Mouse (Mus musculus) hindbrain, embryonic 15.5 days (tissue): ENCODE data around the gene Vangl2. TPM values are rescaled to one million over a fixed set of nuclear protein-coding genes. Genes with fewer than 3 reads are reported as not detected.
A peak's percentile ranks its signal among the peaks of the same experiment; 100 is the strongest.

ENCODE experiments used
- ATAC-seq: fragments of 200-750 bp; cut with Nextera tagmentation; 2 replicates; pipeline ENCODE4 v1.8.0; 2017; ENCODE audit warnings: low read depth, moderate number of reproducible peaks, moderate TSS enrichment; ENCODE audit not compliant: low FRiP score
- H3K27ac ChIP-seq: fragments of 300-500 bp; sonication (generic); replicated peaks from 2 replicates; pipeline ENCODE4 v1.5.1; 2015; ENCODE audit warnings: mild to moderate bottlenecking, inconsistent platforms
- H3K27me3 ChIP-seq: fragments of 300-500 bp; sonication (generic); 2 replicates; pipeline ENCODE4 v1.6.1; 2015; ENCODE audit warnings: control low read depth, inconsistent platforms
- H3K36me3 ChIP-seq: fragments of 300-500 bp; sonication (generic); 2 replicates; pipeline ENCODE4 v1.6.1; 2015; ENCODE audit warnings: control low read depth, inconsistent platforms
- H3K4me1 ChIP-seq: fragments of 300-500 bp; sonication (generic); replicated peaks from 2 replicates; pipeline ENCODE4 v1.6.1; 2015; ENCODE audit warnings: control low read depth, inconsistent platforms
- H3K4me2 ChIP-seq: fragments of 300-500 bp; sonication (generic); 2 replicates; pipeline ENCODE4 v1.6.1; 2015; ENCODE audit warnings: moderate library complexity, mild to moderate bottlenecking, inconsistent platforms
- H3K4me3 ChIP-seq: fragments of 300-500 bp; sonication (generic); 2 replicates; pipeline ENCODE4 v1.5.1; 2015; ENCODE audit warnings: mild to moderate bottlenecking, inconsistent platforms
- H3K9ac ChIP-seq: fragments of 300-500 bp; sonication (generic); 2 replicates; pipeline ENCODE4 v1.6.1; 2015; ENCODE audit warnings: inconsistent platforms
- H3K9me3 ChIP-seq: fragments of 300-500 bp; sonication (generic); 2 replicates; pipeline ENCODE4 v1.6.1; 2016; ENCODE audit warnings: control low read depth, inconsistent platforms
- WGBS: fragments of 180-500 bp; shearing (Covaris S2); methylation state at CpG from one replicate; pipeline ENCODE4 v1.1.7; 2015; 5-methylcytosine and 5-hydroxymethylcytosine counted together
- polyA plus RNA-seq: library from polyadenylated mRNA; unstranded; fragments of >200 nt; fragmentation: Nextera tagmentation; extraction: Ambion mirVana; gene quantifications from 2 replicates; pipeline ENCODE4 v1.2.1, GENCODE M21; 2015

The Vangl2 gene
- polyA plus RNA-seq, 1 experiment from 2014 or later: 48.9 TPM

DNA sequence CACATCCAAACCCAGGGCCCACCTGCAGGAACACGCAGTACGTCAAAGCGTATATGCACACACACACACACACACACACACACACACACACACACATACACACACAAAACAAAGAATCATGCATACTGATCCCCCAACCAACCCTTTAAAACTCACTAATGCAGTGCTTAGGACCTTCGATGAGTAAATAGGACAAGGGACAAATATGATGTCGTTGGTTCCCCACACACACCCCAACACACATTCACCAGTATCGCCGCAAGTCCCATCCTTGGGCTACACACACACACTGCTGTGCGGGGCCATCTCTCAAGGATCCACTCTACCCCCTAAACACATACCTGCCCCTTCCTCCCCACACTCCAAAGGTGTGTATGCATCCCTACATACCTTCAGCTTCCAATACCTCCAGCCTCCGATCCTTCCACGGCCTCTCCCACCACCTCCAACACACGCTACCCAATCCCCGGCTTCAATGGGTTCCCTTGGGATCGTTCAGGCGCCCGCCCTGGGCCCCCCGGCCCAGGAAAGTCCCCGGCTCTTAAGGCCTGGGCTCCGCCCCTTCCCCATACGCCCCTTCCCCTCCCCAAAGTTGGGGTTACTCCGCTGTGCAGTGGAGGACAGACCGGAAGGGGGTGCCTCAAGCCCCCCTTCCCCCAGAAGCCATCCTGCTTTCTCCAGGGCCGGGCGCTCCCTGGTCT is 1.9 kb downstream of the Vangl2 start:
- no peaks in the 10 kb centered on the region for H3K27me3 ChIP-seq
- under 1% methylated on average over 23 of the region's 23 CpGs for WGBS
- peak overlapping the region; percentile 95 for H3K4me3 ChIP-seq
- H3K36me3 ChIP-seq: no peaks in the 10 kb centered on the region
- H3K9me3 ChIP-seq: no peaks in the 10 kb centered on the region
- peaks cover 60% of the 10 kb centered on the region for H3K4me1 ChIP-seq
- peak; percentile 75 for ATAC-seq
- peak overlapping the region; percentile 95 for H3K9ac ChIP-seq
- H3K4me2 ChIP-seq: peak overlapping the region; percentile 94
- peak overlapping the region; percentile 98 for H3K27ac ChIP-seq

DNA sequence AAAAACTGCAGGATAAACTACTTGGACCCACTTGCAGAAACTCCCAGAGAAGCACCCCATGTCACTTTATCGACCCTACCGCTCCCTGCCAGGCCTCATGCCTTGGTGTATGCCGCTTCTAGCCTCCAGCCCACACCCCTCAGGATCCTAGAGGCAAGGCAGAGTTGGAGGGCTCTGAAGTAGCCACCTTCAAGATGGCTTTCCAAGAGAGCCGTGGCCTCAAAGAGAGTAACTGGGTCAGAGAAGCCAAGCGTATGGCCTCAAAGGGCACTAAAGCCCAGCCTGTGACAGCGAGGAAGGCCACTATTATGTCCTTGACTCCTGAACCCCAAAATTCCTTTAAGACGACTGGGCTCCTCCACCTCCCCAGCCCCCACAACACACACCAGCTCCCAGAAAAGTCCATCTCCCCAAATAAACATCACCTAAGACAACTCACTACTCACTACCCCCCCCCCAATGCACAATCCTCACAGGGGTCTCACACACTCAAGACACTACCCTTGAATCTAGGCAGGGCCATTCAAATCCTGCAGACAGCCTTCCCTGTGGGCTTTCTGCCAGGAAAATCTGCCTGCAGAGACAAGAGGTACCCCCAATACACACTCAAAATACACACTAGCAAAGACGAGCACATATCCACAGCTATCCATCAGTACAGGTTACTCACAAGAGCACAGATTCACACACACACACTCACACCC is 2.9 kb downstream of the Vangl2 start:
- peaks cover 64% of the 10 kb centered on the region for H3K4me1 ChIP-seq
- no peak for ATAC-seq
- WGBS: 8% methylated on average over 8 of the region's 8 CpGs

DNA sequence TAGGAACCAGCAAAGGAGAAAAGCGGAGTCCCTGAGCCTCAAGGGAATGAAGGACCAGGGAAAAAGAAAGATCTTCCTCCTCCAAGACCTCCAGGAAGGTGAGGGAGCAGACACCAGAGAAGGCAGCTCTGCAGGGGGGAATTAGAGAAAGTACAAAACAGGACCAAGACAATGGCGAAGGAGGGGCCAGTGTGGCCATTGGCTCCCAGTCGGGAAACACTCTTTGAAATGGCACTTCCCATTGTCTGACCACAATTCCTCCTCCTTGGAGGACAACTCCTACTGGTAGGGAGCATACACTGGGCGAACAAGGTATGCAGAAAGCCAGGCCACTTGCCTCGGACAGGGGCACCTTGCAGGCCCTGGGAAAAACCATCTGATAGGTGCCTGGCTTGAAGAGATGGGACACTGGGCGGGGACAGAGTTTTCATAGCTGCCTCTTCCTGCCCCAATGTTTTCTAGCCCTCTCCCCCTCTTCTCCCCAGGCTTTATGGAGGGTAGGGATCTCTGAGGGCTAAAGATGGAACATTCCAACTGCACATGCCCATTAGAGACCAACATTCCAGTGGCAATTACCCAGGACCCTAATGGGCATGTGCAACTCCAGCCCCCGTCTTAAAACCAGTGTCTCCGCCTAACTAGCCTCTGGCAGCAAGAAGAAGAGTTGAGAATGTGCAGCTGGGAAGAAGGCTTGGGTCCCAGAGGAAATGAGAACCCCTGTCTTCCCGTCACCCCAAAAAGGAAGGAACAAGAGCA is 3.9 kb downstream of the Vangl2 start:
- 13% methylated on average over 9 of the region's 9 CpGs for WGBS
- H3K4me1 ChIP-seq: peaks cover 74% of the 10 kb centered on the region
- no peaks in the 10 kb centered on the region for H3K36me3 ChIP-seq
- no peaks in the 10 kb centered on the region for H3K9me3 ChIP-seq
- peak overlapping the region; percentile 95 for H3K4me3 ChIP-seq
- ATAC-seq: no peak
- no peaks in the 10 kb centered on the region for H3K27me3 ChIP-seq
- peak overlapping the region; percentile 94 for H3K4me2 ChIP-seq
- H3K27ac ChIP-seq: peak overlapping the region; percentile 98
- H3K9ac ChIP-seq: peak overlapping the region; percentile 95

More for the DNA sequence above, 2.9 kb downstream of the Vangl2 start:
- H3K9me3 ChIP-seq: no peaks in the 10 kb centered on the region
- peak overlapping the region; percentile 94 for H3K4me2 ChIP-seq
- peak overlapping the region; percentile 95 for H3K4me3 ChIP-seq
- no peaks in the 10 kb centered on the region for H3K36me3 ChIP-seq
- no peaks in the 10 kb centered on the region for H3K27me3 ChIP-seq
- H3K9ac ChIP-seq: peak overlapping the region; percentile 95
- peak overlapping the region; percentile 98 for H3K27ac ChIP-seq

DNA sequence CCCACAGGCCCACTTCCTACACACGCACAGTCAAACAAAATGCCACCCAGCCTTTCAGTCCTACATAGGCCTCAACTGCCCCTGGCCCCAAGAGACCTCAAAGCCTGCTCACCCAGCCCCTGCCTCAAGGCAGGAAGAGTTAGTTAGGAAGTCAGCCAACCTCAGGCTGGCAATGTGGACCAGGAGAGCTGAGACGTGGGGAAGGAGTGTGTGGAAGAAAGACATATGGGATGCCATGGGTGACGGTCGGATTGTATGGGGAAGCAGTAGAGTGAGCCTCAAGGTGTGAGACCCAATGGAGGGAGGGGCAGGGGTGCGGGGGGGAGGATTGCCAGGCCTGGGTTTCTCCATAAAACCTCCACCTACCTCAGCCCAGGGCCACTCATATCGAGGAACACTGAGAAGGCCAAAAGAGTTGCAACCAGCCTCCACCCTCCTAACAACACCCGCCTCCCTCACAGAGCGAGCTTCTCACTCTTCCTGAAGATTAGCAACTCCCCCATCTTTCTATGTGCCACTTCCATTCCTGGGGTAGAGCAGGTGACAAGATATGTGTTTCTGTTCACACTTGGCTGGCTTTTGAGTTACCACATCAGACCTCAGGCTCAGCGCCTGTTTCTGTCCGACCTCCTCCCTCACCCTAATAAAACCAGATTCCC is 8.3 kb downstream of the Vangl2 start:
- Histone ChIP-seq H3K9ac (no peak overlapping the region), H3K4me1 (peaks cover 91% of the 10 kb centered on the region), H3K27ac (peak overlapping the region; percentile 25; the same call in 1 of the 2 replicates), H3K4me3 (no peak overlapping the region), H3K4me2 (no peak overlapping the region), H3K9me3 (no peaks in the 10 kb centered on the region), H3K27me3 (no peaks in the 10 kb centered on the region), H3K36me3 (no peaks in the 10 kb centered on the region)
- no peak for ATAC-seq
- WGBS: 58% methylated on average over 10 of the region's 10 CpGs

DNA sequence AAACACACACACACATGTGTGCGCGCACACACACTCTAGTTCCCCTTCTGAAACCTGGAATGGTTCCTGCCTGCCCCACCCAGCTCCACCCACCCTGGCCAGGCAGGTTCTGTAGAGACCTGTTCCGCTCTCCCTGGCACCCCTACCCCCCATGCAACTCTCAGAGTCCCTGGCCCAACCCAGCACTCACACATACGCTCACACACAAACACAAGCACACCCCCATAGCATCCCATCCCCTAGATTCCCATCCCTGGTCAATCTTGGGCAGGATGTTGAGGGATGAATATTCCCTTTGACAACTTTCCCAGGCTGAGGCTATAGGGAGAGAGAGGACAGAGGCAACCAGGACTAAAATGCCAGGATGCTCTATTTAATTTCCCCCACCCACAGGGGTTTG is 8.9 kb downstream of the Vangl2 start:
- H3K27ac ChIP-seq: no peak overlapping the region
- ATAC-seq: no peak
- no peaks in the 10 kb centered on the region for H3K27me3 ChIP-seq
- H3K36me3 ChIP-seq: no peaks in the 10 kb centered on the region
- no peaks in the 10 kb centered on the region for H3K9me3 ChIP-seq
- peaks cover 91% of the 10 kb centered on the region for H3K4me1 ChIP-seq
- H3K4me3 ChIP-seq: no peak overlapping the region
- WGBS: 92% methylated on average over 4 of the region's 4 CpGs
- no peak overlapping the region for H3K4me2 ChIP-seq
- no peak overlapping the region for H3K9ac ChIP-seq

DNA sequence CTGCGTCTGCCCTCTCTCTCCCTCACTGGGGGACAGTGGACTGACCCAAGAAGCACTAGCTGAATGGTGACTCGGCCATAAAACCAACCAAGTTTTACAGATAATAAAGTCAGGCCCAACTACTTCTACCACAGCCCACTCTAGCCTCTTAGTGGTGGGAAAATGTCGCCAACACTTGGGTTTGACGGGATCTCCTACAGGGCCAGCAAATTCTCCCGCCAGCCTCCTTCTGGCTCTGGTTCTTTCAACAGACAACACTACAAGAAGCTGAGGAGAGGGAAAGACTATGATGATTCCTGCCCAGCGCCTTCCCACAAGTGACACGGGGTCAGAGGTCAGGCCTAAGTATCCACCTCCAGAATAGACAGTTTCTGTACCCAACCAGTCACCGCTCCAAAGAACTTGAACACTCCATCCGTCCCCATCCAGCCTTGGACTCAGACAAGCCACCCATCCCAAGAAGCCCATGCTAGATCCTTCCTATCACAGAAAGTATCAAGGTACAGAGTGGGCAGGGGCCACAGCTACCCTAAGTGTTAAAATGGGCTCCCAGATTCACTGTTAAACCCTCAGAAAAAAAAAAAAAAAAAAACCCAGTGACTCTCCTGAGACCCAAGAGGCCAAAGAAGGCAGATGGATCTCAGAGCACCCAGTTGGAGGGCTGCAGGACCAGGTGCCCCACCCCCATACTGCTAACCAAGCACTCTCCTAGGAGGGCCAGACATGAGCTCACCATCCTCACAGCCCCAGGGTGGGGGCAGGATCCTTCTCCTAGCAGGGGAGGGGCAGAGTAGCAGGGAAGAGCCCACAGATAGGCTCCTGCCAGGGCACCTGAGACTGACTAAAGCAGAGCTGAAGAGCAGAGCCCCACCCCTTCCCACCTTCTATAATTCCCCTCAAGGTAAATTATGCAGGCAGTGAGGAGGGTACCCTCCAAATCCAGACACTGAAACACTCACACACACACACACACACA is 9.6 kb downstream of the Vangl2 start:
- no peaks in the 10 kb centered on the region for H3K9me3 ChIP-seq
- no peaks in the 10 kb centered on the region for H3K36me3 ChIP-seq
- 65% methylated on average over 9 of the region's 9 CpGs for WGBS
- no peak overlapping the region for H3K4me3 ChIP-seq
- no peak for ATAC-seq
- H3K4me2 ChIP-seq: no peak overlapping the region
- H3K9ac ChIP-seq: no peak overlapping the region
- H3K4me1 ChIP-seq: peaks cover 91% of the 10 kb centered on the region
- H3K27ac ChIP-seq: peak overlapping the region; percentile 83
- no peaks in the 10 kb centered on the region for H3K27me3 ChIP-seq

DNA sequence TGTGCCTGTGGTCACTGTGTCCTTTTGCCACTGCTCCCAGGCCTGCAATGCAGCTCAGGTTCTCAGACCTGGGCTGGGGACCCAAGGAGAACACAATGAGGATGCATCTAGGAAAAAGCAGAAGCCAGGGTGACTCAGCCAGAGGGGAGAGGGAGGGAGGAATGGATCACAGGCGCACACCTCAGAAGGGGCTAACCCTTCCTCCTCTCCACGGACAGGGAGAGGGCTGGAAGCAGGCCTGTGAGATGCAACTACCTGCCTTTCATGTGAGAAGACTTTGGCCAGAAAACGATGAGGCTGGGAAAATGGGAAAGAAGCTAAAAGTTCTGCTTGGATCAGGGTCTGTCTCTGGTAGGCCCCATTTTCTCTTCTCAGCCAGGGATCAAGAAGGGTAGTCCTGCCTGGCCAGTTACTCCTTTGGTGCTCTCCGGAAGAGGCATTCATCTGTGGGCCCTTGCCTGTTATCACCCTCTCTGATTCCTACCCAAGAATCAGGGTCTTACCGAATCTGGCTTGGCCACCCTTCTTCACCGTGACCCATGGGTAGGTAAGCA is 10.7 kb downstream of the Vangl2 start:
- no peak for ATAC-seq
- no peak overlapping the region for H3K4me3 ChIP-seq
- H3K4me2 ChIP-seq: peak overlapping the region; percentile 36; the same call in 1 of the 2 replicates
- H3K9ac ChIP-seq: no peak overlapping the region; the same call in 1 of the 2 replicates
- no peaks in the 10 kb centered on the region for H3K36me3 ChIP-seq
- peaks cover 93% of the 10 kb centered on the region for H3K4me1 ChIP-seq
- 45% methylated on average over 6 of the region's 6 CpGs for WGBS
- peak overlapping the region; percentile 83 for H3K27ac ChIP-seq
- no peaks in the 10 kb centered on the region for H3K27me3 ChIP-seq
- H3K9me3 ChIP-seq: no peaks in the 10 kb centered on the region

DNA sequence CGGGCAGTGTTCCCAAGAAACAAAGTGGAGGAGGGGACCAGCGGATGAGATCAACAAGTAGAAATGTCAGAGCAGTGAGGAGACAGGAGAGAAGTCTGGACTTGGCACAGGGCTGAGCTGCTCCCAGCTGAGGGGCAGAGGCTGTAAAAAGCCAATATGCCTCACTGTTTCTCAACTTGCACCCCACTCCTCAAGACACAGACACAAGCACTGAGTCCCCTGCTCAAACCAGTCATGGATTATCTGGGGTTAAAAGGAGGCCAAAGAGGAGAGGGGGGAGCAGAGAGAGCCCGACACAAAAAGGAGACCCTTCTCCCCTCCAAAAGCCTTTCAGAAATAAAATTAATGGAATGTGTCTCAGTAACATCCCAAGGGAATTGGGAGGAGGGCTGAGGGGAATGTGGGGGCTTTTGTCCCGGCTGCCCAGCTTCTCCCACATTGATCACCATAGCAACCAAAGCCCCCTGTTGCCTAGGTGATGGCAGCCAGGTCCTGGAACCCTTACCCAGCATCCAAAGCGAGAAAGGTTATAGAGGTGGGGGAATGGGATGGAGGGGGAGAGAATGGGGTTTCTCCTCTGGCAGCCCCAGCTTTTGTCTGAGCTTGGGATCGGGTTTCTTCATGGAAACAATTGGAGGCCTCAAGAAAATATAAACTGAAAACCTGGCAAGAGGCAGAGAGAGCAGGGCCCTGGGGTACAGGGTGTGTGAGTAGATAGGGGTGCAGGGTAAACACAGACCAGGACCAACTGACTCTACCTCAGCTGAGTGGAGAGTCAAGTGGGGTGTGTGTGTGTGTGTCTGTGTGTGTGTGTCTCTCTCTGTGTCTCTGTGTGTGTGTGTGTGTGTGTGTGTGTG is 11.4 kb downstream of the Vangl2 start:
- no peaks in the 10 kb centered on the region for H3K27me3 ChIP-seq
- peak overlapping the region; percentile 36 for H3K4me2 ChIP-seq
- WGBS: 7% methylated on average over 6 of the region's 6 CpGs
- peak; percentile 71 for ATAC-seq
- peak overlapping the region; percentile 83 for H3K27ac ChIP-seq
- H3K9me3 ChIP-seq: no peaks in the 10 kb centered on the region
- peaks cover under 1% of the 10 kb centered on the region; the same call in 1 of the 2 replicates for H3K36me3 ChIP-seq
- H3K4me1 ChIP-seq: peaks cover 92% of the 10 kb centered on the region
- no peak overlapping the region for H3K9ac ChIP-seq
- H3K4me3 ChIP-seq: 0 out of 2 replicates have a peak overlapping the region, but pooled peaks have one; percentile 0

DNA sequence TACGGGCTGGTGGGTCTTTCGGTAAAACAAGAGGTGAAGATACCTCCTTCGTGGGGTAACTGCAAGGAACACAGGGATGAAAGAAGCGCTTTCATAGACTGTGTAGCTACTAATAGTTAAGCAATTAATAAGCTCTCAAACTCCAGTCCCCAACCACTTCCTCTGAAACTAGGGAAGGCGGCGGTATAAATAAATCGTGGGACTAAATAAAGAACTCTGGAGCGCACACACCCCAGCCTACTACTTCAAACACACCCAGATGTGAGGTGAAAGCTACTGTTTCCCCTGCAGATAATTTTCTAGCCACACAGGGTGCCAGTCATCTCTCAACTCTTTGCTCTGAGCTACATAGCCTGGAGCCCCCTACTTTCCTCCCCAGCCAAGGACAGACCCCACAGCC is 12.2 kb downstream of the Vangl2 start:
- Histone ChIP-seq H3K36me3 (peaks cover 9% of the 10 kb centered on the region), H3K4me3 (no peak overlapping the region), H3K4me2 (peak overlapping the region; percentile 36), H3K27me3 (no peaks in the 10 kb centered on the region), H3K9me3 (no peaks in the 10 kb centered on the region), H3K27ac (peak overlapping the region; percentile 83), H3K4me1 (peaks cover 90% of the 10 kb centered on the region), H3K9ac (no peak overlapping the region; the same call in 1 of the 2 replicates)
- no peak for ATAC-seq
- WGBS: 31% methylated on average over 8 of the region's 8 CpGs
